Mouse (Mus musculus) forebrain, embryonic 16.5 days (tissue): Measurements from ENCODE around the gene Rasgrp2. TPM values are rescaled to one million over a fixed set of nuclear protein-coding genes. Genes with fewer than 3 reads are reported as not detected.

Source experiments
- ATAC-seq: fragments of 200-750 bp; cut with Nextera tagmentation; 2 replicates; pipeline ENCODE4 v1.8.0; 2017; ENCODE audit warnings: mild to moderate bottlenecking, moderate library complexity
- H3K27ac ChIP-seq: fragments of 300-500 bp; sonication (generic); 2 replicates; pipeline ENCODE4 v1.5.1; 2014; ENCODE audit warnings: low read length, control low read depth
- H3K27me3 ChIP-seq: fragments of 300-500 bp; sonication (generic); replicated peaks from 2 replicates; pipeline ENCODE4 v1.6.1; 2014; ENCODE audit warnings: low read length; ENCODE audit not compliant: control insufficient read depth, insufficient read depth
- H3K36me3 ChIP-seq: fragments of 300-500 bp; sonication (generic); 2 replicates; pipeline ENCODE4 v1.6.1; 2014; ENCODE audit not compliant: control insufficient read depth, insufficient read depth
- H3K4me1 ChIP-seq: fragments of 300-500 bp; sonication (generic); replicated peaks from 2 replicates; pipeline ENCODE4 v1.6.1; 2014; ENCODE audit warnings: low read length; ENCODE audit not compliant: control insufficient read depth, insufficient read depth
- H3K4me2 ChIP-seq: fragments of 300-500 bp; sonication (generic); 2 replicates; pipeline ENCODE4 v1.6.1; 2014; ENCODE audit warnings: mild to moderate bottlenecking, low read length, control low read depth
- H3K4me3 ChIP-seq: fragments of 300-500 bp; sonication (generic); replicated peaks from 2 replicates; pipeline ENCODE4 v1.5.1; 2014; ENCODE audit warnings: mild to moderate bottlenecking, low read length, control low read depth
- H3K9ac ChIP-seq: fragments of 300-500 bp; sonication (generic); replicated peaks from 2 replicates; pipeline ENCODE4 v1.6.1; 2014; ENCODE audit warnings: low read depth, low read length, control low read depth
- H3K9me3 ChIP-seq: fragments of 300-500 bp; sonication (generic); 2 replicates; pipeline ENCODE4 v1.6.1; 2016; ENCODE audit warnings: low read length; ENCODE audit not compliant: control insufficient read depth
- WGBS: fragments of 180-500 bp; shearing (Covaris S2); extraction: QIAGEN DNeasy Blood & Tissue Kit; methylation state at CpG from one replicate; pipeline ENCODE4 v1.1.7; 2014; 5-methylcytosine and 5-hydroxymethylcytosine counted together
- polyA plus RNA-seq: library from polyadenylated mRNA; unstranded; fragments of >200 nt; fragmentation: Nextera tagmentation; extraction: Ambion mirVana; gene quantifications from 2 replicates; pipeline ENCODE4 v1.2.1, GENCODE M21; 2015

Rasgrp2 gene
- polyA plus RNA-seq, 1 experiment from 2014 or later, result 60.8 TPM

- no peak for ATAC-seq
- Histone ChIP-seq H3K9ac (no peak overlapping the region), H3K27ac (no peak overlapping the region), H3K4me1 (peaks cover 16% of the 10 kb centered on the region), H3K9me3 (no peaks in the 10 kb centered on the region), H3K4me2 (no peak overlapping the region), H3K4me3 (no peak overlapping the region), H3K36me3 (peaks cover 69% of the 10 kb centered on the region), H3K27me3 (no peaks in the 10 kb centered on the region)
- WGBS, result 89% methylated on average over 2 of the region's 2 CpGs
Measured at GRCm38 (mm10) chr19:6370175-6370574, 29.0 kb upstream of the Rasgrp2 start.

DNA sequence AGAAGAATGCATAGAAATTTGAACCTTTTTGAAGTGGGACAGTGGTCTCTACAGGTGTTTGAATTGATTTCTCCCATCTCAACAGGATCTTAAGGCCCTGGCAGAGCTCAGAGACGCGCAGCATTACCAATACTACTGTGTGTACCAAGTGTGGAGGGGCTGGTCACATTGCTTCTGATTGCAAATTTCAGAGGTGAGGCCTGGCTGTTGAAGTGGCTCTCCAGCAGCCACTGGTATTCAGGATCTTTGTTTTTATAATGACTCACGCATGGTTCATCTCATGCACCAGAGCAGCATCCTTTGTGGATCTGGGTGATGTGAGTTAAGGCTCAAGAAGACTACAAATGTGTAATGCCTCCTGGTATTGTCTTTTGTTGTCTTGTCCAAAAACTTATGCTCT lies 26.7 kb upstream of the Rasgrp2 start:
- WGBS, result 93% methylated on average over 3 of the region's 3 CpGs
- ATAC-seq, result no peak
- H3K9me3 ChIP-seq, result no peaks in the 10 kb centered on the region
- H3K27ac ChIP-seq, result no peak overlapping the region
- no peak overlapping the region for H3K4me2 ChIP-seq
- H3K9ac ChIP-seq, result no peak overlapping the region
- H3K27me3 ChIP-seq, result no peaks in the 10 kb centered on the region
- H3K4me1 ChIP-seq, result peaks cover under 1% of the 10 kb centered on the region; the same call in 1 of the 2 replicates
- peaks cover 73% of the 10 kb centered on the region for H3K36me3 ChIP-seq
- no peak overlapping the region for H3K4me3 ChIP-seq

DNA sequence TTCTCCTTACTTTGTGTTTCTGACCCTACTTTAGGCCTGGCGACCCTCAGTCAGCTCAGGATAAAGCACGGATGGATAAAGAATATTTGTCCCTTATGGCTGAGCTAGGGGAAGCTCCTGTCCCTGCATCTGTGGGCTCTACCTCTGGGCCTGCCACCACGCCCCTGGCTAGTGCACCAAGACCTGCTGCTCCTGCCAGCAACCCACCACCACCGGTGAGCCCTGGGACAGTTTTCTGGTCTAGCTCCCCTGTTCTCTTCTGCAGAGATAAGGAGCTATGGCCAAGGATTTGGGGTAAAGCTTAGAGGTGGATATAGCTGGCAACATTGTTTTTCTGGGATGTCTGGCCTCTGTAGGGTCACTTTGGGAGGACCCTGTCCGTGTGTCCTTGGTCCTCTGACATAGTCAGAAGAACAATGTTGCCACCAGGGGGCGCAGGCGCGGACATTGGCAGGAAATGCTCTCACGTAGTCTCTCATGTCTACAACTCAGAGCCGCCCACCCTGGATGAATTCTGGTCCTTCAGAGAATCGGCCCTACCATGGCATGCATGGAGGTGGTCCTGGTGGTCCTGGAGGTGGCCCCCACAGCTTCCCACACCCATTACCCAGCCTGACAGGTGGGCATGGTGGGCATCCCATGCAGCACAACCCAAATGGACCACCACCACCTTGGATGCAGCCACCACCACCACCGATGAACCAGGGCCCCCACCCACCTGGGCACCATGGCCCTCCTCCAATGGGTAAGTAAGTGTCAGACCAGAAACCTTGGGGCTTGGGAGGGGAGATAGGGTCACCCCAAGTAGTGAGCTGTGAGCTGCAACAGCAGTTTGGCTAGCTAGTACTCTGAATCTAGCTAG lies 25.4 kb upstream of the Rasgrp2 start:
- Histone ChIP-seq H3K36me3 (peaks cover 66% of the 10 kb centered on the region), H3K27ac (no peak overlapping the region), H3K27me3 (no peaks in the 10 kb centered on the region), H3K4me1 (no peaks in the 10 kb centered on the region), H3K4me2 (no peak overlapping the region), H3K9ac (no peak overlapping the region), H3K9me3 (no peaks in the 10 kb centered on the region), H3K4me3 (no peak overlapping the region)
- WGBS, result 68% methylated on average over 12 of the region's 12 CpGs
- peak; percentile 31; the same call in 1 of the 2 replicates for ATAC-seq

DNA sequence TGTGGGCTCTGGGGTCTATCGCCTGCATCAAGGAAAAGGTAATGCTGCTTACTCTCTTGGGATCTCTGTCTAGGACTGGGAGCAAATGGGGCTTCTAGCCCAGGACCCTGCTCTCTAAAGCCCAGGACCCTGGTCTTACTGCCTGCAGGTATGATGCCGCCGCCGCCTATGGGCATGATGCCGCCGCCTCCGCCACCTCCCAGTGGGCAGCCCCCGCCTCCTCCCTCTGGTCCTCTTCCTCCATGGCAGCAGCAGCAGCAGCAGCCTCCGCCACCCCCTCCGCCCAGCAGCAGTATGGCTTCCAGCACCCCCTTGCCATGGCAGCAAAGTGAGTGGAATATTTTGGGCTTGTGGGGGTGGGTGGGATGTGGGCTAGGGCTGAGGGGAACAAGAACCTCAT lies 24.6 kb upstream of the Rasgrp2 start:
- H3K9me3 ChIP-seq, result no peaks in the 10 kb centered on the region
- 97% methylated on average over 10 of the region's 10 CpGs for WGBS
- H3K4me1 ChIP-seq, result no peaks in the 10 kb centered on the region
- no peaks in the 10 kb centered on the region for H3K27me3 ChIP-seq
- H3K4me3 ChIP-seq, result no peak overlapping the region
- no peak overlapping the region for H3K27ac ChIP-seq
- no peak overlapping the region for H3K9ac ChIP-seq
- ATAC-seq, result no peak
- peaks cover 63% of the 10 kb centered on the region for H3K36me3 ChIP-seq
- no peak overlapping the region for H3K4me2 ChIP-seq

DNA sequence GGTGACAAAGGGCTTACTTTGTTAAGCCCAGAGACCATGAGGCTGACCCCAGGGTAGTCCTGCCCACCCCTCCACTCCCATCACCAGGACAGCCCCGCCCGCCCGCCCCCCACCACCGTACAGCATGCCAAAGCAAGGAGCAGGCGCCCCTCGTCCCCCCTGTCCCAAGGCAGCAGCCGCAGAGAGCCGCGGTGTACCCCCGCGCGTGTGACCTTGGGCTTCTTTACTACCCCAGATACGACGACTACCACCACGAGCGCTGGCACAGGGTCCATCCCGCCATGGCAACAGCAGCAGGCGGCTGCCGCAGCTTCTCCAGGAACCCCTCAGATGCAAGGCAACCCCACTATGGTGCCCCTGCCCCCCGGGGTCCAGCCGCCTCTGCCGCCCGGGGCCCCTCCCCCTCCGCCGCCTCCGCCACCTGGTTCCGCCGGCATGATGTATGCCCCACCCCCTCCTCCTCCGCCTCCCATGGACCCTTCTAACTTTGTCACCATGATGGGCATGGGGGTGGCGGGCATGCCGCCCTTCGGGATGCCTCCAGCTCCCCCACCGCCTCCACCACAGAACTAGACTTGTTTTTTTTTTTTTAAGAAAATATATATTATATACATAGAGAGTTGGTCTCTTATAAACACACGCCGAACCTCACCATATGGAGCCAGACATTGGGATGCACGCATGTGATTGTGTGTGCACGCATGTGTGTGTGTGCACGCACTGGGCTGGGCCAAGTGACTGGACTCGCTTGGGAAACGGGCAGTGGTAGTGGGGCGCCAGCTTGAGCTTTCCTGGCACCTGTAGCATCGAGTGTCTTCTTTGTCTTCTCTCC lies 23.5 kb upstream of the Rasgrp2 start:
- peaks cover 61% of the 10 kb centered on the region for H3K36me3 ChIP-seq
- H3K9me3 ChIP-seq, result no peaks in the 10 kb centered on the region
- H3K4me2 ChIP-seq, result no peak overlapping the region
- no peaks in the 10 kb centered on the region for H3K4me1 ChIP-seq
- H3K27me3 ChIP-seq, result no peaks in the 10 kb centered on the region
- ATAC-seq, result 0 out of 2 replicates have a peak, but pooled peaks have one; percentile 15
- H3K27ac ChIP-seq, result no peak overlapping the region
- WGBS, result 91% methylated on average over 39 of the region's 42 CpGs
- H3K9ac ChIP-seq, result no peak overlapping the region
- H3K4me3 ChIP-seq, result no peak overlapping the region

DNA sequence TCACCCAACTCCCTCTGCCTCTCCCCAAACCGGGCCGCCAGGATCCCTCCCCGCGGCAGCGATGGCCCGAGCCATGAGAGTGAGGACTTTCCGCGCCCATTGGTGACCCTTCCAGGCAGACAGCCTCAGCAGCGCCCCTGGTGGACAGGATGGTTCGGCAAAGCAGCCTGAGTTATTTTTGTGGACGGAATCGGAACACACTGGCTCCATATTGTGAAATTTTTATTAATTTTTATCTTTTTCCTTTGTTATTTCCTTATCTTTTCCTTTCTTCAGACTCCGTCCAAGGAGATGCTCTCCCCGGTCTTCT lies 22.9 kb upstream of the Rasgrp2 start:
- Histone ChIP-seq H3K27me3 (no peaks in the 10 kb centered on the region), H3K36me3 (peaks cover 59% of the 10 kb centered on the region), H3K27ac (no peak overlapping the region), H3K4me2 (no peak overlapping the region), H3K4me1 (no peaks in the 10 kb centered on the region), H3K9me3 (no peaks in the 10 kb centered on the region), H3K9ac (no peak overlapping the region), H3K4me3 (no peak overlapping the region)
- no peak for ATAC-seq
- 75% methylated on average over 14 of the region's 14 CpGs for WGBS

DNA sequence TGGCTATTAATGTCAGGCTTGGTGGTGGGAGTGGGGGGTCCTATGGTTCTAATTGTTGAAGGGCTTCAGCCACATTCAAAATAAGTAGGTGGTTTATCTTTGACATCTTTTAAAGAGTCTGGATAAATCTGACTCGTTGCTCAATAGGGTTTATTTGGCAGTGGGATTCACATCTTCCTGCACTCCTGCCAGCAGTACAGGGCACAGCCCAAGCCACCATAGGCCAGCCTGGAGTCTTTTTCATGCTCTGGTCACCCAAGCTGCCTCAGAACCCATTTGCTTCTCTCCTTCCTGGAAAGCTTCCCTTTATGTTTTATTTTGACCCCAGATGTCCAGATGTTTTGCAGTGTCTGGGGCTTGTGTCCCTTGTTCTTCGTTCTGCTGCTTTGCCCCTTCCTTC lies 22.5 kb upstream of the Rasgrp2 start:
- WGBS, result 70% methylated on average over 2 of the region's 2 CpGs

GRCm38 (mm10) chr19:6377327-6378040 lies 21.7 kb upstream of the Rasgrp2 start:
- H3K9ac ChIP-seq, result no peak overlapping the region
- no peaks in the 10 kb centered on the region for H3K27me3 ChIP-seq
- no peak overlapping the region for H3K4me2 ChIP-seq
- H3K4me3 ChIP-seq, result no peak overlapping the region
- no peak for ATAC-seq
- H3K4me1 ChIP-seq, result no peaks in the 10 kb centered on the region
- WGBS, result 46% methylated on average over 11 of the region's 11 CpGs
- H3K27ac ChIP-seq, result no peak overlapping the region
- peaks cover 46% of the 10 kb centered on the region for H3K36me3 ChIP-seq
- H3K9me3 ChIP-seq, result no peaks in the 10 kb centered on the region

More for the DNA sequence above, 22.5 kb upstream of the Rasgrp2 start:
- H3K4me1 ChIP-seq, result no peaks in the 10 kb centered on the region
- H3K27ac ChIP-seq, result no peak overlapping the region
- no peak overlapping the region for H3K4me3 ChIP-seq
- no peak for ATAC-seq
- peaks cover 54% of the 10 kb centered on the region for H3K36me3 ChIP-seq
- no peak overlapping the region for H3K4me2 ChIP-seq
- no peaks in the 10 kb centered on the region for H3K27me3 ChIP-seq
- no peak overlapping the region for H3K9ac ChIP-seq
- no peaks in the 10 kb centered on the region for H3K9me3 ChIP-seq
